Comparison of ENCODE assay signal across 9 mouse cellular contexts in the genomic region with DNA sequence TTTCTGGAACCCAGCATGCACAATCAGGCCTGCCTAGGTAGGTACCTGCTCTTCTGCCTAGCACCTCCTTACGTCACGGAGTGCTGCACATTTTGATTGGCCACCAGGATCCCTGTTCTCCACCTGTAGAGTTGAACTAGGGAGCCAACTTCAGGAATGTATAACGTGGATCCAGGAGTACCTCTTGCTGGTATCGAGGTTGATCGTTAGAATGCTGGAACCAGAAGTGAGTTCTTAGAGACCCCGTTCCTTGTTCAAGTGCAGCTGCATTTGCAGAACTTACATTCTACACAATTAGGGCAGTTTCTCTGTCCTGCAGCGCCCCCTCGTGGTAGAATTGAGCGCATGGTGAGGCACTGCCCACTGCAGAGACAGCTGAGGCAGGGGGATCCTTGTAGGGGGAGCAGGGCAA. TPM values are rescaled to one million over a fixed set of nuclear protein-coding genes. Genes with fewer than 3 reads are reported as not detected.
DNase-seq lines count a peak whose midpoint lies in the region; ATAC-seq and TF ChIP-seq lines count a peak whose summit lies in the region.
"Had no signal": no experiment of that assay in that cellular context is flagged by ENCODE, and none has a peak within 500 bp of the region (broad histone marks: within the 10 kb centered on the region; RNA-seq: fewer than 3 reads in every experiment).

No protein-coding gene starts in this region.

- peak; percentile 91 for TF ChIP-seq CTCF in kidney, adult 2 months (conservative IDR thresholded peaks at IDR 0.05; ENCODE audit: insufficient read depth, insufficient read length, low read depth, low read length)

- no peaks in the 10 kb centered on the region for H3K9me3 ChIP-seq in liver, embryonic 15.5 days (replicated peaks)
- no peaks in the 10 kb centered on the region for H3K9me3 ChIP-seq in neural tube, embryonic 12.5 days
- H3K9me3 ChIP-seq: embryonic facial prominence, embryonic 15.5 days had no signal

- no peaks in the 10 kb centered on the region for H3K27me3 ChIP-seq in kidney, adult 2 months (replicated peaks; ENCODE audit: control insufficient read depth, insufficient read depth, low read length)
- peaks cover 4% of the 10 kb centered on the region; the same call in 1 of the 2 replicates for H3K27me3 ChIP-seq in liver, embryonic 15.5 days
- no peaks in the 10 kb centered on the region; the same call in 1 of the 2 replicates for H3K27me3 ChIP-seq in neural tube, embryonic 12.5 days (replicated peaks)
- H3K27me3 ChIP-seq: embryonic facial prominence, embryonic 15.5 days had no signal

- ATAC-seq in liver, embryonic 15.5 days (ENCODE audit: insufficient read depth): 0 out of 2 replicates have a peak, but pooled peaks have one; percentile 27
- peak; percentile 25; the same call in 1 of the 2 replicates for ATAC-seq in neural tube, embryonic 12.5 days (ENCODE audit: low FRiP score, low read depth)

- peak; percentile 71 for DNase-seq in ovary, postnatal 10 days (ENCODE audit: low spot score)
- no peak for DNase-seq in ovary, adult 18-20 months (ENCODE audit: low spot score)
- peak; percentile 88 for DNase-seq in cerebellum, adult 9-10 months
- DNase-seq in frontal cortex, postnatal 36 days (ENCODE audit: low spot score in 2 of 2): peak; percentile 79 to 82
- peak; percentile 89 for DNase-seq in kidney, adult 2 months
- peak; percentile 34 for DNase-seq in telencephalon, adult 2 months (ENCODE audit: low read depth, low spot score)

- TF ChIP-seq POLR2A in kidney, adult 2 months (IDR thresholded peaks at IDR 0.05; ENCODE audit: low read depth, low read length): no peak

- 19% methylated on average over 9 of the region's 9 CpGs for WGBS in kidney, adult 2 months
- 8% methylated on average over 9 of the region's 9 CpGs for WGBS in liver, embryonic 15.5 days (ENCODE audit: insufficient replicate concordance)
- WGBS in neural tube, embryonic 12.5 days: 17% methylated on average over 9 of the region's 9 CpGs

- H3K36me3 ChIP-seq in kidney, adult 2 months (ENCODE audit: control insufficient read depth, insufficient read depth, low read length): no peaks in the 10 kb centered on the region
- no peaks in the 10 kb centered on the region for H3K36me3 ChIP-seq in liver, embryonic 15.5 days (replicated peaks)
- H3K36me3 ChIP-seq in neural tube, embryonic 12.5 days: no peaks in the 10 kb centered on the region
- H3K36me3 ChIP-seq: embryonic facial prominence, embryonic 15.5 days had no signal

- H3K9ac ChIP-seq in liver, embryonic 15.5 days: no peak overlapping the region
- H3K9ac ChIP-seq in neural tube, embryonic 12.5 days: no peak overlapping the region
- H3K9ac ChIP-seq: embryonic facial prominence, embryonic 15.5 days had no signal

- H3K4me2 ChIP-seq in liver, embryonic 15.5 days: no peak overlapping the region
- no peak overlapping the region for H3K4me2 ChIP-seq in neural tube, embryonic 12.5 days (replicated peaks)
- H3K4me2 ChIP-seq: embryonic facial prominence, embryonic 15.5 days had no signal

- H3K4me3 ChIP-seq in kidney, adult 2 months (ENCODE audit: insufficient read depth, low read depth, low read length): no peak overlapping the region
- H3K4me3 ChIP-seq in liver, embryonic 15.5 days (replicated peaks): no peak overlapping the region
- no peak overlapping the region for H3K4me3 ChIP-seq in neural tube, embryonic 12.5 days
- H3K4me3 ChIP-seq: embryonic facial prominence, embryonic 15.5 days had no signal

- no peak overlapping the region for H3K27ac ChIP-seq in kidney, adult 2 months (ENCODE audit: insufficient read depth, low read depth, low read length)
- no peak overlapping the region for H3K27ac ChIP-seq in liver, embryonic 15.5 days (replicated peaks)
- no peak overlapping the region for H3K27ac ChIP-seq in neural tube, embryonic 12.5 days
- H3K27ac ChIP-seq: embryonic facial prominence, embryonic 15.5 days had no signal

- H3K4me1 ChIP-seq in kidney, adult 2 months (ENCODE audit: control insufficient read depth, insufficient read depth, low read length): no peaks in the 10 kb centered on the region
- peaks cover 4% of the 10 kb centered on the region; the same call in 1 of the 2 replicates for H3K4me1 ChIP-seq in liver, embryonic 15.5 days (replicated peaks)
- H3K4me1 ChIP-seq in neural tube, embryonic 12.5 days: no peaks in the 10 kb centered on the region

RNA-seq across cellular contexts. Expression of a gene that starts 14.5 kb away (rescaled TPM):
- 1.8 and 2.1 TPM in 2 replicates for polyA plus RNA-seq in kidney, adult 2 months (2012; rRNA removed)
- polyA plus RNA-seq in liver, embryonic 15.5 days (2015; fragmentation: Nextera tagmentation; extraction: Ambion mirVana): 0.15 TPM in 2 replicates
- polyA plus RNA-seq in neural tube, embryonic 12.5 days (2016; fragmentation: Nextera tagmentation; extraction: Ambion mirVana): 2.5 and 3.0 TPM in 2 replicates

RNA-seq across cellular contexts. Expression of a gene that starts 18.2 kb away (rescaled TPM):
- polyA plus RNA-seq in kidney, adult 2 months (2012; rRNA removed): 5.5 and 5.7 TPM in 2 replicates
- 0.23 and 0.45 TPM in 2 replicates for polyA plus RNA-seq in liver, embryonic 15.5 days (2015; fragmentation: Nextera tagmentation; extraction: Ambion mirVana)
- polyA plus RNA-seq in neural tube, embryonic 12.5 days (2016; fragmentation: Nextera tagmentation; extraction: Ambion mirVana): 13.0 and 13.7 TPM in 2 replicates

RNA-seq across cellular contexts. Expression of a gene that starts 24.1 kb away (rescaled TPM):
- polyA plus RNA-seq in kidney, adult 2 months (2012; rRNA removed): 0.11 and 1.6 TPM in 2 replicates
- polyA plus RNA-seq in liver, embryonic 15.5 days (2015; fragmentation: Nextera tagmentation; extraction: Ambion mirVana): 0.07 TPM in 1 of 2 replicates, not detected in the other
- polyA plus RNA-seq in neural tube, embryonic 12.5 days (2016; fragmentation: Nextera tagmentation; extraction: Ambion mirVana): 0.13 TPM in 2 replicates

RNA-seq across cellular contexts. Expression of a gene that starts 25.1 kb away (rescaled TPM):
- 12.6 and 14.4 TPM in 2 replicates for polyA plus RNA-seq in kidney, adult 2 months (2012; rRNA removed)
- polyA plus RNA-seq in liver, embryonic 15.5 days (2015; fragmentation: Nextera tagmentation; extraction: Ambion mirVana): 1.7 TPM in 2 replicates
- 4.4 and 4.5 TPM in 2 replicates for polyA plus RNA-seq in neural tube, embryonic 12.5 days (2016; fragmentation: Nextera tagmentation; extraction: Ambion mirVana)

RNA-seq across cellular contexts. Expression of a gene that starts 30.9 kb away (rescaled TPM):
- polyA plus RNA-seq in kidney, adult 2 months (2012; rRNA removed): 0.14 and 0.19 TPM in 2 replicates
- polyA plus RNA-seq in liver, embryonic 15.5 days (2015; fragmentation: Nextera tagmentation; extraction: Ambion mirVana): not detected in 2 replicates
- polyA plus RNA-seq in neural tube, embryonic 12.5 days (2016; fragmentation: Nextera tagmentation; extraction: Ambion mirVana): 0.11 TPM in 2 replicates
